Mouse (Mus musculus): ENCODE data around the gene Chga. TPM values are rescaled to one million over a fixed set of nuclear protein-coding genes. Genes with fewer than 3 reads are reported as not detected.

Chga gene
- polyA plus RNA-seq, 1 experiment from 2014 or later, result 0.54 TPM

DNA sequence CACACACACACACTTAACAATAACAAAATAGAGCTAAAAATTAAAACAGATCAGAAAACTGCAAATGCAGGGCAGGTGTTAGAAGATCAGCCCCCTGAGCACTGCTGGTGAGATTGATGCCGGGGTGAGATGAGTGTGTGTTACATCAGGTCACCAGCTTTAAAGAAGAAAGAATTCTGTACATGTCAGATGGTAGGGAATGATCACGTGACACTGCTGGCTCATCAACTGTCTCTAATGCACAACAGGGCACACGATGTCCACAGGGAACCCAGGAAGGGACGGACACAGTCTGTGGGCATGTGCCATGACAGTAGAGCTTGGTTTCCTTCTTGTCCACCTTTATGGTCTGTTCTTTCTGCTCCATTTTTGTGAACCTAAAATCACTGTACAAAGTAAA, 38.6 kb upstream of the Chga start:
- no peak overlapping the region for H3K4me3 ChIP-seq (replicated peaks; ENCODE audit: low read depth, low read length)
- no peak for DNase-seq (ENCODE audit: low spot score)
- no peak overlapping the region for H3K9ac ChIP-seq (ENCODE audit: low read depth, low read length)
- H3K27ac ChIP-seq, result no peak overlapping the region
- no peaks in the 10 kb centered on the region for H3K36me3 ChIP-seq (ENCODE audit: insufficient read depth, low read length)
- 79% methylated on average over 4 of the region's 4 CpGs for WGBS
- no peaks in the 10 kb centered on the region for H3K9me3 ChIP-seq (replicated peaks; ENCODE audit: low read length)
- no peak for ATAC-seq (replicated peaks; ENCODE audit: low FRiP score, low read depth)
- no peaks in the 10 kb centered on the region for H3K27me3 ChIP-seq (ENCODE audit: insufficient read depth, low read length)
- H3K4me1 ChIP-seq (replicated peaks; ENCODE audit: insufficient read depth, low read length), result no peaks in the 10 kb centered on the region
- no peak for TF ChIP-seq CTCF (IDR thresholded peaks at IDR 0.05; ENCODE audit: low read depth)
- no peak overlapping the region for H3K4me2 ChIP-seq (ENCODE audit: low read length)

DNA sequence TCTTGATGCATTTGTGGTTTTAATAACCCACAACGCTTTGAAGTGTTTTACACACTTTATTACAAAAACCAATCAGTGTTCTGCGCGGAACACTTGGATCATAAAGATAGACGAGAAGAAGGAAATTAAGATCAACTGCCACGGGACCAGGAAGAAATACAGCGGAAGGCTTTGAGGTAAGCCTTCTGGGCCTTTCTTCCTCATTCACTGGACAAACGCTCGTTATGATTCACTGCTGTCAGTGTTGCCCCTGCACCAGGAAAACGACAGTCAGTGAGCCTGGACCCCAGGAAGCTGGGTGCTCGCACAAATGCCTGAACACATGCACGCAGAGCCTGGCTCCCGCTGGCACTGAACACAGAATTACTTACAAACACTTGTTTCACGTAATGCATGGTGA, 37.1 kb upstream of the Chga start:
- WGBS, result 69% methylated on average over 13 of the region's 13 CpGs
- Histone ChIP-seq H3K4me1 (replicated peaks; ENCODE audit: insufficient read depth, low read length) (no peaks in the 10 kb centered on the region), H3K4me2 (ENCODE audit: low read length) (no peak overlapping the region), H3K9ac (ENCODE audit: low read depth, low read length) (no peak overlapping the region), H3K27me3 (ENCODE audit: insufficient read depth, low read length) (no peaks in the 10 kb centered on the region), H3K9me3 (replicated peaks; ENCODE audit: low read length) (no peaks in the 10 kb centered on the region), H3K4me3 (replicated peaks; ENCODE audit: low read depth, low read length) (no peak overlapping the region), H3K36me3 (ENCODE audit: insufficient read depth, low read length) (no peaks in the 10 kb centered on the region), H3K27ac (no peak overlapping the region)
- ATAC-seq (replicated peaks; ENCODE audit: low FRiP score, low read depth) (no peak), DNase-seq (ENCODE audit: low spot score) (no peak)
- no peak for TF ChIP-seq CTCF (IDR thresholded peaks at IDR 0.05; ENCODE audit: low read depth)

DNA sequence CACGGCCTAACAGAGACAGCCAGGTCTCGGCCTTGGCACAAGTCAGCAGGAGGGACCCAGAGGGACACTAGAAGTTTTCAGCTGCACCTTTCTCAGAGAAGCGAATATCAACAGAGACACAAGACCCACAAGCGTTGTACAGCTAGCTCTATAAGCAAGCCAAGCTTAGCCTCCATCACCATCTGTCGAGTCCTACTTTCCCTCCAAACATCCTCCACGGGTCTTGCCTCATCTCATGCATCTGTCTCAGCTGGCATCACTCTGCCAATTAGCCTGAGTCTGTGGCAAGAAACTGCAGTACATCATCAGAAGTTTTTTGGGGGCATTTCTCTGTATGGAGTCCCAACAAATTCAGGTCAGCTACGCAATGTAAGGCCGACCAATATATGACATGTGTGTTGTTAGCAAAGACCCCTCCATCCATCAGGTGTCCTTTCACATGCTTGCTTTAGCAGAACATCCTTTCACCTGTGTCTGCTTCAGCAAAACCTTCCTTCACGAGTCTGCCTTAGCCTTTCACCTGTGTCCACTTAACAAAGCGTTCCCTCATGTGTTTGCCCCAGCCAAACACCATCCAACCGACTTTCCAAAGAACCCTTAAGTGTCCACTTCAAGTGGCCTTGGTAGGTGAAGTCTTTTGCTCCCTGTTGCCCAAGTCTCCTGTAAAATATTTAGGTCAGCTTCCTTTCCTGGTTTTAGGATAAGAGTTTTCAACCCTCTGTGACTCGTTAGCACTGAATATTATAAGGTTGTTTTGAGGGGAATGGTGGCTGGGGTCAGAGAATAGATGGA, 34.6 kb upstream of the Chga start:
- Histone ChIP-seq H3K4me2 (ENCODE audit: low read length) (no peak overlapping the region), H3K27ac (no peak overlapping the region), H3K4me3 (replicated peaks; ENCODE audit: low read depth, low read length) (no peak overlapping the region), H3K9ac (ENCODE audit: low read depth, low read length) (no peak overlapping the region), H3K36me3 (ENCODE audit: insufficient read depth, low read length) (no peaks in the 10 kb centered on the region), H3K9me3 (replicated peaks; ENCODE audit: low read length) (no peaks in the 10 kb centered on the region), H3K4me1 (replicated peaks; ENCODE audit: insufficient read depth, low read length) (no peaks in the 10 kb centered on the region), H3K27me3 (ENCODE audit: insufficient read depth, low read length) (no peaks in the 10 kb centered on the region)
- WGBS, result 88% methylated on average over 12 of the region's 12 CpGs
- TF ChIP-seq CTCF (IDR thresholded peaks at IDR 0.05; ENCODE audit: low read depth), result no peak
- DNase-seq (ENCODE audit: low spot score) (no peak), ATAC-seq (replicated peaks; ENCODE audit: low FRiP score, low read depth) (no peak)

DNA sequence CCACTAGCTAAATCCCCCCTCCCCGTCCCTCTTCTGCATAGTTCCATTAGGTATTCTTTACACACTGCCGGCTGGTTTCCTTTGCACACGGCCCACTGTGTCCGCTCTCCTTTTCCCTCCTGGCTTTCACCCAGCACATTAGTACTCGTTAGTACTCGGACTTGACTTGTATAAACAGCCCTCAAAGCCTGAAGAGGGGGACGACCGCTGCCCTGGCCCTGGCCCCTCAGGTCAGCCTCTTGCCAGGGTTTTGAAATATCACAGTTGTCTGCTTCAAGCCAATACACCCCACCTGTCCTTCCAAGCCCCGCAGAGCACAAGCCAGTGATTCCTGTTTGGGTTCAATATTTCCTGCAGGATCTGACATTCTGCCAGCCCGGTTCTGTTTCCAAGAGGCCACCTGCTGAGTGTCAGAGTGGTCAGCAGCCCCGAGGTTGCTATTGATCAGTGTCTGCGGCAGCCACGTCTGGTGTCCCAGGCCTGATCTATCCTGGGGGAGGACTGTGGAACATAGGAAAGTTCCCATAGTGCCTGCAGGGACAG, 32.9 kb upstream of the Chga start:
- Histone ChIP-seq H3K27ac (no peak overlapping the region), H3K4me3 (replicated peaks; ENCODE audit: low read depth, low read length) (no peak overlapping the region), H3K4me1 (replicated peaks; ENCODE audit: insufficient read depth, low read length) (no peaks in the 10 kb centered on the region), H3K9me3 (replicated peaks; ENCODE audit: low read length) (no peaks in the 10 kb centered on the region), H3K27me3 (ENCODE audit: insufficient read depth, low read length) (no peaks in the 10 kb centered on the region), H3K4me2 (ENCODE audit: low read length) (no peak overlapping the region), H3K9ac (ENCODE audit: low read depth, low read length) (no peak overlapping the region), H3K36me3 (ENCODE audit: insufficient read depth, low read length) (no peaks in the 10 kb centered on the region)
- WGBS, result 17% methylated on average over 13 of the region's 13 CpGs
- peak; percentile 30 for DNase-seq (ENCODE audit: low spot score)
- TF ChIP-seq CTCF (IDR thresholded peaks at IDR 0.05; ENCODE audit: low read depth), result no peak
- ATAC-seq (replicated peaks; ENCODE audit: low FRiP score, low read depth), result no peak

DNA sequence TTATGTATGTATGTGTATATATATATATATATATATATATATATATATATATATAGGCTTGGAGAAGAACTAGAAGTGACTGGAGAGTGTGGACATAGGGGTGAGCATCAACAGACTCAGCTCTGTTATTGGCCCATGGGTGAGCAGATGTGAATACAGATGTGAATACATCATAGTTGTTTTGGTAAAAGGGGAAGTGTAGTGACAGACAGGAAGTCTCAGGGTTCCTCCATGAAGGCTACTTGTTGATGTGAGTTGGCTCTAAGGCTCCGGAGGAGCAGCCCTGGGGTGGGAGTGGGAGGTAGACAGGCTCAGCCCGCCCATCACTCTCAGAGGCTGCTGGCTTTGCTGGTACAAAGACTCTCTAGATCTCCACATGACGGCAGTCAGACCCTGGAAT, 30.6 kb upstream of the Chga start:
- Histone ChIP-seq H3K36me3 (ENCODE audit: insufficient read depth, low read length) (no peaks in the 10 kb centered on the region), H3K4me2 (ENCODE audit: low read length) (no peak overlapping the region), H3K4me1 (replicated peaks; ENCODE audit: insufficient read depth, low read length) (no peaks in the 10 kb centered on the region), H3K27me3 (ENCODE audit: insufficient read depth, low read length) (no peaks in the 10 kb centered on the region), H3K4me3 (replicated peaks; ENCODE audit: low read depth, low read length) (no peak overlapping the region), H3K27ac (no peak overlapping the region), H3K9me3 (replicated peaks; ENCODE audit: low read length) (no peaks in the 10 kb centered on the region), H3K9ac (ENCODE audit: low read depth, low read length) (no peak overlapping the region)
- no peak for DNase-seq (ENCODE audit: low spot score)
- WGBS, result 44% methylated on average over 3 of the region's 3 CpGs
- ATAC-seq (replicated peaks; ENCODE audit: low FRiP score, low read depth), result no peak
- TF ChIP-seq CTCF (IDR thresholded peaks at IDR 0.05; ENCODE audit: low read depth), result no peak

DNA sequence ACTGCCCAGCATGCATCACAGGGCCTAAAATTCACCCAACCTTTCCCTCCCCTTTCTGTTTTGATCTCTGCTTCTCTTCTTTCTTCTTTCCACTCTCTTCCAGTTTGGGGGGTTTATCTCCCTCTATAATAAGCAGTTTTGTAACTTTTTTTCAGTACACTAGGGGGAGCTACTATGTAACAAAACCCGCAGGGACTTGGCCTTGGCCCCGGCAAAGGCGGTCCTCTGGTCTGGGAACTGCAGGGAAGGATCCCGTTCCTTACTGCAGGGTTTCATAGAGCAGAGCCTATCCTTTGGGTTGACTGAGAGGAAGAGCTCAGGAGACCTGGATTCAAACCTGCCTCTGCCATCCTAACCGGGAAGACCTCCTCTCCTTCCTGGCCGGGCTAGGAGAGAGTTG, 30.0 kb upstream of the Chga start:
- no peaks in the 10 kb centered on the region for H3K27me3 ChIP-seq (ENCODE audit: insufficient read depth, low read length)
- no peak overlapping the region for H3K27ac ChIP-seq
- peak; percentile 68 for TF ChIP-seq CTCF (IDR thresholded peaks at IDR 0.05; ENCODE audit: low read depth)
- H3K4me1 ChIP-seq (replicated peaks; ENCODE audit: insufficient read depth, low read length), result no peaks in the 10 kb centered on the region
- no peak overlapping the region for H3K4me2 ChIP-seq (ENCODE audit: low read length)
- peak; percentile 81 for DNase-seq (ENCODE audit: low spot score)
- no peak for ATAC-seq (replicated peaks; ENCODE audit: low FRiP score, low read depth)
- H3K9ac ChIP-seq (ENCODE audit: low read depth, low read length), result no peak overlapping the region
- 20% methylated on average over 6 of the region's 6 CpGs for whole genome bisulfite sequencing
- H3K36me3 ChIP-seq (ENCODE audit: insufficient read depth, low read length), result no peaks in the 10 kb centered on the region
- H3K4me3 ChIP-seq (replicated peaks; ENCODE audit: low read depth, low read length), result no peak overlapping the region
- H3K9me3 ChIP-seq (replicated peaks; ENCODE audit: low read length), result no peaks in the 10 kb centered on the region
